In the genomic region with DNA sequence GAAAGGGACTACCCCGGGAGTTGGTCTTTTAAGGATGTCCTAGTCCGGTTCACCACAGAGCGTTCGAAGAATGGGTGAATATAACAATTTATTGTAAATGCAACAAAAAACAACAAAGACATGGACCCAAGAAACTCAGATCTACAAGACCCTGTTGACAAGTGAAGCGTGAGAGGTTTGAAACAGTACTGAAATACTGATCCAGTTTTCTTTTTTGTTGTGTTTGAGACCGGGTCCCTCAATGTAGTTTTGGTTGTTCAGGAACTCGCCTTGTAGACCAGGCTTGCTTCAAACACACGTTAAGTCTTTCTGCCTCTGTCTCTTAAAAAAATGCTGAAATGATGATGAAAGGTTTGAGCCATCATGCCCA, we compare ENCODE assay signal across 8 mouse cellular contexts. TPM values are rescaled to one million over a fixed set of nuclear protein-coding genes. Genes with fewer than 3 reads are reported as not detected.
DNase-seq lines count a peak whose midpoint lies in the region; ATAC-seq and TF ChIP-seq lines count a peak whose summit lies in the region.

No protein-coding gene starts in this region.

- DNase-seq in thymus, adult 2 months = no peak
- no peak for DNase-seq in thymus, postnatal 10 days (ENCODE audit: low spot score in 2 of 2)
- DNase-seq in liver, embryonic 11.5 days (ENCODE audit: low spot score) = no peak
- DNase-seq in frontal cortex, adult 2 months (ENCODE audit: extremely low spot score in 1 of 2, low spot score in 1 of 2) = no peak
- no peak for DNase-seq in retina, embryonic 14.5 days (ENCODE audit: low spot score)
- DNase-seq in adrenal gland, postnatal 10 days = no peak

- H3K27ac ChIP-seq in thymus, adult 2 months (ENCODE audit: control insufficient read depth, insufficient read depth, low read length) = peak overlapping the region; percentile 61
- peak overlapping the region; percentile 74 for H3K27ac ChIP-seq in liver, embryonic 11.5 days (ENCODE audit: low read depth, low read length)

- peak overlapping the region; percentile 87 for H3K4me3 ChIP-seq in erythroblast, embryonic 14.5 days (replicated peaks)
- H3K4me3 ChIP-seq in thymus, adult 2 months (ENCODE audit: control insufficient read depth, insufficient read depth, low read length) = peak overlapping the region; percentile 87
- H3K4me3 ChIP-seq in liver, embryonic 11.5 days (ENCODE audit: low read depth, low read length) = peak overlapping the region; percentile 90

- H3K4me2 ChIP-seq in liver, embryonic 11.5 days = peak overlapping the region; percentile 64

- H3K9ac ChIP-seq in liver, embryonic 11.5 days (ENCODE audit: low read depth, low read length) = peak overlapping the region; percentile 99

- H3K27me3 ChIP-seq in erythroblast, embryonic 14.5 days (ENCODE audit: control insufficient read depth) = no peaks in the 10 kb centered on the region
- H3K27me3 ChIP-seq in thymus, adult 2 months (ENCODE audit: control insufficient read depth, insufficient read depth, low read length) = no peaks in the 10 kb centered on the region
- no peaks in the 10 kb centered on the region for H3K27me3 ChIP-seq in liver, embryonic 11.5 days (replicated peaks; ENCODE audit: control insufficient read depth, insufficient read depth, low read length)

- 14% methylated on average over 8 of the region's 8 CpGs for WGBS in thymus, adult 2 months
- 10% methylated on average over 8 of the region's 8 CpGs for WGBS in liver, embryonic 11.5 days

- no peak for TF ChIP-seq CTCF in thymus, adult 2 months (IDR thresholded peaks at IDR 0.05; ENCODE audit: borderline replicate concordance, control insufficient read depth, extremely low read depth, insufficient read depth, low read length, poor library complexity)

- no peak for TF ChIP-seq POLR2A in thymus, adult 2 months (IDR thresholded peaks at IDR 0.05; ENCODE audit: control insufficient read depth, extremely low read depth, insufficient read depth, low read length, poor library complexity)

- ATAC-seq in erythroblast, adult 5-6 weeks (replicated peaks; ENCODE audit: low FRiP score, poor library complexity, severe bottlenecking) = no peak
- ATAC-seq in liver, embryonic 11.5 days (replicated peaks; ENCODE audit: low FRiP score) = no peak

- no peaks in the 10 kb centered on the region for H3K9me3 ChIP-seq in erythroblast, embryonic 14.5 days (ENCODE audit: control insufficient read depth, low read length)
- no peaks in the 10 kb centered on the region for H3K9me3 ChIP-seq in liver, embryonic 11.5 days (ENCODE audit: control insufficient read depth, low read length)

- H3K36me3 ChIP-seq in erythroblast, embryonic 14.5 days (ENCODE audit: control insufficient read depth) = peaks cover 55% of the 10 kb centered on the region
- H3K36me3 ChIP-seq in thymus, adult 2 months (ENCODE audit: control insufficient read depth, insufficient read depth, low read length) = peaks cover 30% of the 10 kb centered on the region
- peaks cover 27% of the 10 kb centered on the region for H3K36me3 ChIP-seq in liver, embryonic 11.5 days (ENCODE audit: control insufficient read depth, insufficient read depth, low read length)

- H3K4me1 ChIP-seq in erythroblast, embryonic 14.5 days (ENCODE audit: control insufficient read depth) = peaks cover 37% of the 10 kb centered on the region
- H3K4me1 ChIP-seq in thymus, adult 2 months (replicated peaks; ENCODE audit: control insufficient read depth, insufficient read depth, low read length) = peaks cover 5% of the 10 kb centered on the region
- peaks cover 2% of the 10 kb centered on the region; the same call in 1 of the 2 replicates for H3K4me1 ChIP-seq in liver, embryonic 11.5 days (replicated peaks; ENCODE audit: control insufficient read depth, insufficient read depth, low read length)

RNA-seq across cellular contexts. Expression of a gene that starts 0.7 kb away (rescaled TPM):
- 423 and 489 TPM in 2 replicates for polyA plus RNA-seq in erythroblast, embryonic 14.5 days (2012)
- 414 and 431 TPM in 2 replicates for total RNA-seq in erythroblast, adult 5-6 weeks (2015; ENCODE audit: low replicate concordance)
- 293 and 496 TPM in 2 replicates for total RNA-seq in erythroblast, adult 5-6 weeks (2017; ENCODE audit: low replicate concordance)
- polyA plus RNA-seq in thymus, adult 2 months (2012; rRNA removed) = 160 and 185 TPM in 2 replicates
- polyA plus RNA-seq in liver, embryonic 11.5 days (2014; fragmentation: Nextera tagmentation; extraction: Ambion mirVana) = 1,069 and 1,113 TPM in 2 replicates
- polyA plus RNA-seq in frontal cortex, adult 2 months (2012; rRNA removed) = 443 and 539 TPM in 2 replicates
- 100 to 1,000 TPM; 508 to 514 TPM for total RNA-seq in adrenal gland, postnatal 10 days (2021)

RNA-seq across cellular contexts. Expression of a gene that starts 26.5 kb away (rescaled TPM):
- polyA plus RNA-seq in erythroblast, embryonic 14.5 days (2012) = 0.13 and 0.19 TPM in 2 replicates
- 2.1 TPM in 1 of 2 replicates, not detected in the other for total RNA-seq in erythroblast, adult 5-6 weeks (2015; ENCODE audit: low replicate concordance)
- total RNA-seq in erythroblast, adult 5-6 weeks (2017; ENCODE audit: low replicate concordance) = 0.17 TPM in 1 of 2 replicates, not detected in the other
- polyA plus RNA-seq in thymus, adult 2 months (2012; rRNA removed) = 24.4 and 26.9 TPM in 2 replicates
- polyA plus RNA-seq in liver, embryonic 11.5 days (2014; fragmentation: Nextera tagmentation; extraction: Ambion mirVana) = 4.9 and 7.9 TPM in 2 replicates
- 23.9 and 28.3 TPM in 2 replicates for polyA plus RNA-seq in frontal cortex, adult 2 months (2012; rRNA removed)
- 10 to 100 TPM in 1 of 2 experiments, 1 to 10 TPM in 1; 7.9 to 10.9 TPM for total RNA-seq in adrenal gland, postnatal 10 days (2021)
